ENCODE assay signal across 9 mouse cellular contexts in genomic region chr9:69987579-69987978, GRCm38 (mm10). TPM values are rescaled to one million over a fixed set of nuclear protein-coding genes. Genes with fewer than 3 reads are reported as not detected.
A peak's percentile ranks its signal among the peaks of the same experiment; 100 is the strongest.
DNase-seq lines count a peak whose midpoint lies in the region; ATAC-seq and TF ChIP-seq lines count a peak whose summit lies in the region.
"Had no signal": no experiment of that assay in that cellular context is flagged by ENCODE, and none has a peak within 500 bp of the region (broad histone marks: within the 10 kb centered on the region; RNA-seq: fewer than 3 reads in every experiment).

No protein-coding gene starts in this region.

- H3K36me3 ChIP-seq in kidney, embryonic 15.5 days = peaks cover 9% of the 10 kb centered on the region; the same call in 1 of the 2 replicates

- no peaks in the 10 kb centered on the region for H3K9me3 ChIP-seq in kidney, embryonic 15.5 days (replicated peaks)
- H3K9me3 ChIP-seq: embryonic facial prominence, embryonic 13.5 days had no signal

- TF ChIP-seq POLR2A in cortical plate, adult 2 months (IDR thresholded peaks at IDR 0.05; ENCODE audit: extremely low read depth, insufficient read depth, low read length) = no peak

- no peak for ATAC-seq in kidney, embryonic 15.5 days (replicated peaks; ENCODE audit: low FRiP score)
- peak; percentile 71 for ATAC-seq in neutrophil, adult 5-6 weeks (ENCODE audit: extremely low read depth, insufficient number of reproducible peaks, low FRiP score, poor library complexity, severe bottlenecking)

- no peak overlapping the region for H3K9ac ChIP-seq in kidney, embryonic 15.5 days
- H3K9ac ChIP-seq: embryonic facial prominence, embryonic 13.5 days had no signal

- under 1% methylated on average over 3 of the region's 3 CpGs for WGBS in kidney, embryonic 15.5 days

- intact Hi-C loops in heart, postnatal 14 days (cut with DNase I) = loop anchor here (1.0 to 5.0 kb wide), 3 partner anchors 38 to 480 kb away; no protein-coding TSS in a partner anchor
- intact Hi-C loops in left cerebral cortex, postnatal 36 days (cut with DNase I) = loop anchor here (5.0 kb wide), 1 partner anchor 365 kb away; no protein-coding TSS in a partner anchor

- peak; percentile 70 for DNase-seq in kidney, adult 18-20 months
- DNase-seq in NIH3T3 (ENCODE audit: low read depth) = peak; percentile 85
- DNase-seq in heart, postnatal 14 days = peak; percentile 59 to 69
- DNase-seq in left cerebral cortex, postnatal 36 days (ENCODE audit: low spot score in 2 of 2) = peak; percentile 35 to 51
- peak; percentile 76 for DNase-seq in thymus, postnatal 4 days

- TF ChIP-seq CTCF in cortical plate, adult 2 months (IDR thresholded peaks at IDR 0.05; ENCODE audit: extremely low read depth, insufficient read depth, low read length) = peak; percentile 60

- H3K4me2 ChIP-seq in kidney, embryonic 15.5 days = no peak overlapping the region
- H3K4me2 ChIP-seq: embryonic facial prominence, embryonic 13.5 days had no signal

- no peak overlapping the region for H3K27ac ChIP-seq in kidney, embryonic 15.5 days
- H3K27ac ChIP-seq in cortical plate, adult 2 months (ENCODE audit: insufficient read depth, low read length) = no peak overlapping the region
- H3K27ac ChIP-seq: embryonic facial prominence, embryonic 13.5 days had no signal

- no peaks in the 10 kb centered on the region for H3K27me3 ChIP-seq in kidney, embryonic 15.5 days
- H3K27me3 ChIP-seq: embryonic facial prominence, embryonic 13.5 days had no signal

- peaks cover 28% of the 10 kb centered on the region for H3K4me1 ChIP-seq in kidney, embryonic 15.5 days
- H3K4me1 ChIP-seq in cortical plate, adult 2 months (ENCODE audit: control insufficient read depth, insufficient read depth, low read length) = peaks cover 4% of the 10 kb centered on the region

- no peak overlapping the region for H3K4me3 ChIP-seq in kidney, embryonic 15.5 days (replicated peaks)
- H3K4me3 ChIP-seq in cortical plate, adult 2 months (ENCODE audit: insufficient read depth, low read length) = no peak overlapping the region
- H3K4me3 ChIP-seq: embryonic facial prominence, embryonic 13.5 days had no signal

RNA-seq across cellular contexts. Expression of gene Bnip2, which starts 1.7 kb away (rescaled TPM):
- polyA plus RNA-seq in kidney, embryonic 15.5 days (2015; fragmentation: Nextera tagmentation; extraction: Ambion mirVana) = 101 and 105 TPM in 2 replicates
- 43.9 and 45.0 TPM in 2 replicates for polyA plus RNA-seq in cortical plate, adult 2 months (2012; rRNA removed)
- total RNA-seq in heart, postnatal 14 days (2021) = 10 to 100 TPM; 90.4 to 95.3 TPM
- 10 to 100 TPM; 38.1 to 49.2 TPM for total RNA-seq in left cerebral cortex, postnatal 36 days (2021)
- 150 and 154 TPM in 2 replicates for total RNA-seq in neutrophil, adult 5-6 weeks (2017)

RNA-seq across cellular contexts. Expression of gene Gtf2a2, which starts 24.8 kb away (rescaled TPM):
- 183 and 204 TPM in 2 replicates for polyA plus RNA-seq in kidney, embryonic 15.5 days (2015; fragmentation: Nextera tagmentation; extraction: Ambion mirVana)
- polyA plus RNA-seq in cortical plate, adult 2 months (2012; rRNA removed) = 65.7 and 69.4 TPM in 2 replicates
- total RNA-seq in heart, postnatal 14 days (2021) = 10 to 100 TPM; 59.4 to 65.2 TPM
- 10 to 100 TPM; 50.3 to 62.8 TPM for total RNA-seq in left cerebral cortex, postnatal 36 days (2021)
- 144 and 187 TPM in 2 replicates for total RNA-seq in neutrophil, adult 5-6 weeks (2017)

RNA-seq across cellular contexts. Expression of gene Gcnt3, which starts 50.3 kb away (rescaled TPM):
- 1.3 and 2.3 TPM in 2 replicates for polyA plus RNA-seq in kidney, embryonic 15.5 days (2015; fragmentation: Nextera tagmentation; extraction: Ambion mirVana)
- not detected in 2 replicates for polyA plus RNA-seq in cortical plate, adult 2 months (2012; rRNA removed)
- not detected for total RNA-seq in heart, postnatal 14 days (2021)
- not detected for total RNA-seq in left cerebral cortex, postnatal 36 days (2021)
- 0.12 TPM in 1 of 2 replicates, not detected in the other for total RNA-seq in neutrophil, adult 5-6 weeks (2017)
